Mouse (Mus musculus) CD8-positive naive resting alpha-beta T cell, adult 57 days (primary cell): Measurements from ENCODE around the gene Sypl. TPM values are rescaled to one million over a fixed set of nuclear protein-coding genes. Genes with fewer than 3 reads are reported as not detected.

Source experiments
- total RNA-seq: library from RNA; stranded (reverse); gene quantifications from one replicate; pipeline ENCODE4 v1.2.4, GENCODE M21; 2023

The Sypl gene
- total RNA-seq = 19.7 TPM

GRCm38 (mm10) chr12:32953596-32954215 is at the start of gene Sypl:
Gene Sypl (plus strand): TSS chr12:32953891.

Other genes starting within 250 kb of the Sypl start
- gene Nampt, start 134.3 kb upstream of the Sypl start, total RNA-seq = 23.6 TPM
- gene Cdhr3, start 139.0 kb downstream of the Sypl start, total RNA-seq = not detected
- gene Atxn7l1, start 193.8 kb downstream of the Sypl start, total RNA-seq = 114 TPM